Mouse (Mus musculus) cerebellum, postnatal 25 days (tissue): ENCODE measurements around the gene Atad1.
"Not testable (repeated sequence)": the region's sequence is repeated elsewhere in the genome, so short reads cannot be mapped to it uniquely, and the experiment has no call there.

ENCODE experiments used
- DNase-seq, 2 experiments: peaks; one replicate each; pipeline ENCODE4 v3.0.0; 2021; ENCODE audit warnings: mixed read lengths in 2 of 2

The Atad1 gene

GRCm38 (mm10) chr19:32739686-32740085, at the start of gene Atad1:
Gene Atad1, minus strand, starts transcription at chr19:32739786.
- no peak for DNase-seq

- not testable (repeated sequence) for DNase-seq
Observed at GRCm38 (mm10) chr19:32788016-32788415, 48.4 kb upstream of the Atad1 start.

- DNase-seq: not testable (repeated sequence)
Observed at GRCm38 (mm10) chr19:32787388-32787787, 47.8 kb upstream of the Atad1 start.

- no peak for DNase-seq
Observed at GRCm38 (mm10) chr19:32781305-32782071, 41.9 kb upstream of the Atad1 start.

GRCm38 (mm10) chr19:32779131-32779530, 39.5 kb upstream of the Atad1 start:
- DNase-seq: no peak

- DNase-seq: no peak
Observed at GRCm38 (mm10) chr19:32778411-32778810, 38.8 kb upstream of the Atad1 start.

- no peak for DNase-seq
Observed at GRCm38 (mm10) chr19:32762493-32762892, 22.9 kb upstream of the Atad1 start.

- no peak for DNase-seq
Observed at GRCm38 (mm10) chr19:32761162-32761561, 21.6 kb upstream of the Atad1 start.

GRCm38 (mm10) chr19:32760499-32760898, 20.9 kb upstream of the Atad1 start:
- DNase-seq: no peak

- DNase-seq: no peak
Observed at GRCm38 (mm10) chr19:32759357-32760024, 19.9 kb upstream of the Atad1 start.

- no peak for DNase-seq
Observed at GRCm38 (mm10) chr19:32758793-32759161, 19.2 kb upstream of the Atad1 start.

- peak in 1 of 2 experiments; percentile 76 for DNase-seq
Observed at GRCm38 (mm10) chr19:32757831-32758792, 18.5 kb upstream of the Atad1 start.

GRCm38 (mm10) chr19:32756900-32757725, 17.5 kb upstream of the Atad1 start, which contains the start of gene Pten:
Gene Pten, plus strand, starts transcription at chr19:32757497.
- peak; percentile 99 for DNase-seq

GRCm38 (mm10) chr19:32756636-32756899, 17.0 kb upstream of the Atad1 start:
- no peak for DNase-seq

GRCm38 (mm10) chr19:32755792-32756635, 16.4 kb upstream of the Atad1 start:
- peak; percentile 97 to 98 for DNase-seq

- peak in 1 of 2 experiments; percentile 30 for DNase-seq
Observed at GRCm38 (mm10) chr19:32755104-32755791, 15.7 kb upstream of the Atad1 start.

- DNase-seq: peak; percentile 47 to 49
Observed at GRCm38 (mm10) chr19:32754188-32755000, 14.8 kb upstream of the Atad1 start.

GRCm38 (mm10) chr19:32753386-32753785, 13.8 kb upstream of the Atad1 start:
- DNase-seq: peak; percentile 20 to 44

- no peak for DNase-seq
Observed at GRCm38 (mm10) chr19:32752357-32752756, 12.8 kb upstream of the Atad1 start.

GRCm38 (mm10) chr19:32749425-32749824, 9.8 kb upstream of the Atad1 start:
- peak in 1 of 2 experiments; percentile 12 for DNase-seq
